Mouse (Mus musculus): ENCODE results near the gene Lancl3.
"Not testable (repeated sequence)": the region's sequence is repeated elsewhere in the genome, so short reads cannot be mapped to it uniquely, and the experiment has no call there.

Lancl3 gene

DNA sequence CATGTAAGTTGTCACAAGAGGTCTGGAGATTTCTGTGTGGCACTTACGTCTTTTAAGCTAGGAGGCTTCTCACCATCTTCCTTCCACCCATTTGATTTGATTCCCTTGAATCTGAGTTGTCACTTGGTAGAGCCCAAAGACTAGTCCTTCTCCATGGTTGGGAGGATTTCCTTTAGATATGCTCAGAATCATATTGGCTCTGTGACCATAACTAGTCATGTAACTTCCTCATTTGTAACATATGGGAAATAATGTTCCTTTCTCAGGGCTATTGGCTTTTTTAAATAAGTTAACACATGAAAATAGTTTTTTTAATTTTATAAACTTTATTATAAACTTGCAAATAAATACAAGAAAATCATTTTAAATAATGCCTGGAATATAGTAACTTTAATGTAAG is 59.6 kb downstream of the Lancl3 start:
- no peak for DNase-seq (ENCODE audit: low spot score)

DNA sequence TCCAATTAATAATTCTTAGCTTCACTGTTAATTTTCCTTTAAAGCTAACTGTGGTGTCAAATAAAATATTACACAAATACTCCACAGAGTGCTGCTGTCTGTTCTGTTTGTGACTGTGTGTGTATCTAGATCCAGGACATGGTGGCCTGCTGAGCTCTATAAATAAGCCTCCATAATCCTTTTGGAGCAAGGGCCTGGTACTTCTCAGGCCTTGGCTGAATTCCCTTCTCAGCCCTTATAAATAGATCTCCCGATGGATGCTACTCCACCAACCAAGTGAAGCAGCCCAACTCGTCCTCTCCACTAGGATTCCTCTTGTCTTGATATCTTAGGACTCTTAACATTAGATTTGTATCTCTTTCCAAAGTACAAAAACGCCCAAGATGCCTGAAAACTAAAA is 71.4 kb downstream of the Lancl3 start:
- no peak for DNase-seq (ENCODE audit: low spot score)

DNA sequence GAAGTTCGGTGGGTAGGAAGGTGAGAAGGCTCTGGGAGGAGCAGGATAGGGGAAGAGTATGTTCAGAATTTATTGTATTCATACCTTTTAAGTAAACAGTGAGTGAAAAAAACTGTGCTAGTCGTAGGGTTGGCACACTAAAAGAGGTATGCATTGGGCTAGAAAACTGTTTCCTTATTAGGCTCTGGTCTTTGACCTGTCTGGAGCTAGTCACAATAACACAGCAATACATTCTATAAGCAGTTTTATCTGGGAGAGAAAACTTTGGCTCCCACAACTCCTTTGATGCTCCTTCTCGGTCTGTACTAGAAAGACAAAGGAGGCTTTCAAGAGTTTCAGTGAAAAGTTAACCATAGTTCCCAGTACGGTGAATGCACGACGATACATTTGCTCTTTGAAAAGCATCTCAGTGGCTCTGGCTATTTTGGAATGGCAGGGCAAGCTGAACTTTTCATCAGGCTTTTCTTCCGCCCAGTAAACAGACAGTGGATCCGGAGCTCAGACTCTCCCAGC is 72.3 kb downstream of the Lancl3 start:
- no peak for DNase-seq (ENCODE audit: low spot score)

DNA sequence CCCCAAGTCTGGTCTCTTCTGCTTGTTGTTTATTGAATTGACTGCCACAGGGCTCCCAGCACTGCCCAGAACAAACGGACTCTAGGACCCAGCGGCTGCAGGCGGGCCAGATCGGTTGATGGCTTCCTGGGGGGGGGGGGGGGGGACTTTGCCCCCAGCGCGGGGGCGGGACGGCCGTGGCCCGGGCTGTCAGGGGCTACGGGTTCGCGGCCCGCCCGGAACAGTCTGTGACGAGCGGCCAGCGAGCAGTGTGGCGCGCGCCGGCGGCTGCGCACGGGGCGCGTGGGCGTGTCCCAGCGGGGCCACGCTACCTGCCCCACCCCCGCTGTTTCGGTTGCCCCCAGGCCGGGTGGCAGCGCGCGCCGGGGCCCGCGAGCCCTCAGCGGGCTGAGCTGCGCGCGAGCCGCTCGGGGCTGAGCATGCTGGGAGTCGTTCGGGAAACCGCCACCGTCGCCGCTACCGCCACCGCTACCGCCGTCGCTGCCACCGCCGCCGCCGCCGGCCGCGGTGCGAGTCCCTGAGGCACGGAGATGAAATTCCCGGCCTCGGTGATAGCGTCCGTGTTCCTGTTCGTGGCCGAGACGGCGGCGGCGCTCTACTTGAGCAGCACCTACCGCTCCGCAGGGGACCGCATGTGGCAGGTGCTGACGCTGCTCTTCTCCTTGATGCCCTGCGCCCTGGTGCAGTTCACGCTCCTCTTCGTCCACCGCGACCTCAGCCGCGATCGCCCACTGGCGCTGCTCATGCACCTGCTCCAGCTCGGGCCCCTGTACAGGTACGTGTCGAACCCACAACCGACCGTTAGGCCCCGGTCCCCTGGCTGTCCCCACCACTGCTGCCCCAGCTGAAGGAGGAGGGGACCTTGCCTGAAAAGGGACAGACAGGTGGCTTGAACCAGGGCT is 73.0 kb downstream of the Lancl3 start, which contains the start of gene Xk:
Gene Xk (plus strand): TSS at position 297 of the 902 bp plus-strand sequence.
- peak; percentile 72 for DNase-seq (ENCODE audit: low spot score)

DNA sequence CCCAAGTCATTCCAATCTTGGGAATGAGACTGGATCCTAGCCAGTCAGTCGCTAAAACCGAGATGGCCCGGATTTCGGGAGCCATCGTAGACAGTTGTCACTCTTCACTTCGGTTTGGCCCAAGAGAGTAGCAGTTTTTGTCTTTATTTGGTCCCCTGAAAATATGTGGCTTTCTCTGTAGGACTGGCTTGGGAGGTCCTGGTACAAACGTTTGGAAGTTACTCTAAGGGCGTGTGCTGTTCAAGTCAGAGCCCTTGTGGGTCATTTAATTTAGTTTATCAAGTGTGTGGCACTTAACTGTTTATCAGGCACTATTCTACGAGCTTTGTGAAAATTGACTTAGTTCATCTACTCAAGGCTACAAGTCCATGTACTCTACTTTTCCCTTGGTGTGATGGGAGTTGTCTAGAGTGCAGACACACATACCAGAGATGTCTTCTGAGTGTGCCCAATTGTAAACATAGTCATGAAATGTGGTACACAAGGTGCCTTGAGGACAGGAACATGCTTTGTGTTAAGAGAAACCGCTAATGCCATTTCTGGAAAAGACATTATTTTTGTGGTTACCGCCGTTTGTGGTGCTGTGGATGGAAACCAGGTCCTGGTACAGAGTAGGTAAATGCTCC is 73.8 kb downstream of the Lancl3 start:
- DNase-seq (ENCODE audit: low spot score): no peak

DNA sequence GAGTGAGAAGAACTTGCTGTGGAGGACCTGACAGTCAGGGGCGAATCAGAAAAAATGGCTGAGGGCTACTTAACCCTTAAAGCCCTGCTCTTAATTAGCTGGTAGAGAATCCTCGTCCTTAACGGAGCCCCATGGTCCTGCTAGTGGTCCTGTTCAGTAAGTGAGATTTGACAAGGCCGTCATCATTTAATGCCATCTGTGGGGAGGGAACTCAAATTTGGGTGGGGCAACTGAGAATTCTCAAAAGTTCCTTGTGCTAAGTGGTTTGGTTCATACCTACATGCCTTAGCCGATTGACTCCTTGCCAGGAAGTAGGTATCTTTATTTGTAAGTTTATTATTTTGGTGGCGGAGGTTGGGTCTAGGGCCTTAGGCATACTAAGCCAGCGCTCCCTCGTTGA is 74.6 kb downstream of the Lancl3 start:
- no peak for DNase-seq (ENCODE audit: low spot score)

DNA sequence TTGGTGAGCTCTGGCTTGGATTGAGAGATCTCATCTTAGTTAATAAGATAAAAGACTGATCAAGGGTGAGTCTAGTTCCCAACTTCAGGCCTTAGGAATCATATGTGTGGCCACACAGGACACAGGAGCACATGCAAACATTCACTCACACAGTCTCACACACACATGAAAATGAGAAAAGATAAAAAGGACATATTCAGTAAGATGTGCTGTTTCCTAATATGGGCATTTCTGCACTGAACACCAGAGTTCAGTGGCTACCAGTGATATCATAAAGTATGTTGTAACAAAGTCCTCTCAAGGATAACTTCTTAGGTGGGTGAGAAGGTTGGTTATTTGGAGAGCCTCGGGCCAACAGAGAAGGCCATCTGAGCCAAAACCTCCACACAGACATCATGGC is 83.8 kb downstream of the Lancl3 start, which contains the start of gene H2al1m:
Gene H2al1m (plus strand): TSS at position 301 of the 400 bp plus-strand sequence.
- DNase-seq (ENCODE audit: low spot score): not testable (repeated sequence)

DNA sequence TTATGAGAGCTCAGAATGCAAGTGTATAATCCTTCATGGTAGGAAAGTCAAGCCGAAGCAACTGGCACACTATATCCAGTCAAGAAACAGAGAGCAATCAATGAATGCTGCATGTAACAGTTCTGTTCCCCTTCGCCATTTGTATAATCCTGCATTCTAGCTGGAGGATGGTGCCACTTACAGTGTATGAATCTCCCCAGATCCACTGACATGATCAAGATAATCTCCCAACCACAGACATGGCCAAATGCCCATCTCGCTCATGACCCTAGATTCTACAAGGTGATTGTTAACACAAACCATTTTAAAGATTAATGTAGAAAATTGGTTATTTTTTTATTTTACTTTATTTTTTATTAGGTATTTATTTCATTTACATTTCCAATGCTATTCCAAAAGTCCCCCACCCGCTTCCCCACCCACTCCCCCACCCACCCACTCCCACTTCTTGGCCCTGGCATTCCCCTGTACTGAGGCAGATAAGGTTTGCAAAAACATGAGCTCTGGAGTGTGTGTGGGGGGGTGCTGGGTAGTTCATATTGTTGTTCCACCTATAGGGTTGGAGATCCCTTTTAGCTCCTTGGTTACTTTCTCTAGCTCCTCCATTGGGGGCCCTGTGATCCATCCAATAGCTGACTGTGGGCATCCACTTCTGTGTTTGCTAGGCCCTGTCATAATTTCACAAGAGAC is 93.6 kb downstream of the Lancl3 start:
- DNase-seq (ENCODE audit: low spot score): not testable (repeated sequence)

DNA sequence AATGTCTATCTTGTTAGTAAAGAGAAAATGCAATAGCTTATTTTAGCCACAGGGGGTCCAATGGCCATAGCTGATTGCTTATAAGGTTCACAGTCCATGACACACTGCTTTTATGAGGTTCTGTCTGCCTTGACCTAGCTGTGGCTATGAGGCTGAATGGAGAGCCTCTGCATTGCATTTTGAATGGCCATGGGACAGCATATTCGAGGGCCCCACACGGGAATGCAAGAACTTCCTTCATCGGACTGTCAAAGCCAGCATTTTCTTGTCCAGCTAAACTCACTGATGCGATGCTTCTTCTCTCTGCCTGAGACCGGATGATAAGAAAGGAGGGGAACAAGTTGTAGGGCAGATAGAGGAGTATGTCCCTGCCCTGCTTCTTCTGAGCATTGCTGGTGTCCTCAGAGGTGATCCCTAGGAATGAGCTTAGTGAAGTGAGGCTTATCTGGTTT is 98.7 kb downstream of the Lancl3 start:
- no peak for DNase-seq (ENCODE audit: low spot score)

DNA sequence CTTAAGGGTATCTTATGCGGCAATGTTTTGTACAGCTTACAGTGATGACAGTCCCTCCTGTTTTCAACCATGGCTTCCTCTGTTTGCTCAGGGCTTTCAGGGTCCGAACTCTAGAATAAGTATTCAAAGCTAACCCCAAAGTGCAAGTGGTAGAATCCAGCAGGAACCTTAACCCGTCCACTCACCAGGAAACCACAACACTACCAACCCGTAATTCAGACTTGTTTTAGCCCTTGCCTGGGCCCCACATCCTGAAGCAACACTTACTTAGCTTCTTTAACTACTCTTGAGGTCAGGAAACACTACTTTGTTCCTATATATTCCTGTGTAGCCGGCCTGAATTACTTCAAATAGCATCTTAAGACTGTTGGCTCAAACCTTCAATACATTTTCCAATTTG is 103.1 kb downstream of the Lancl3 start:
- no peak for DNase-seq (ENCODE audit: low spot score)

DNA sequence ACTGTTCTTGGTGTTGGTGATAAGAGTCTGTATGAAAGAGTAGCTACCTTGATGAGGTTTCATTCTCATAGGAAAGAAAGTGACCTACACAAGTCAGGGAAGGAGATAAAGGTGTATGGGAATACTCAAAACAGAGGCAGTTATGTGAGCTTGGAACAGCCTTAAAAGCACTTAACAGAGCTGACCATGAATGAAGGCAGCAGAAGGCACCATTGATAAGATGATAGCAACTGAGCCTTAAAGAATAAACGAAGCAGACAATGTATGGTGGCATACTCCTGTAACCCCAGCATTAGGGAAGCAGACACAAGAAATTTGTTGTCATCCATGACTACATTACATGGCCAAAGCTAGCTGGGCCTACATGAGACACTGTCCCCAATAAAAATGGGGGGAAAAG is 103.8 kb downstream of the Lancl3 start:
- no peak for DNase-seq (ENCODE audit: low spot score)

DNA sequence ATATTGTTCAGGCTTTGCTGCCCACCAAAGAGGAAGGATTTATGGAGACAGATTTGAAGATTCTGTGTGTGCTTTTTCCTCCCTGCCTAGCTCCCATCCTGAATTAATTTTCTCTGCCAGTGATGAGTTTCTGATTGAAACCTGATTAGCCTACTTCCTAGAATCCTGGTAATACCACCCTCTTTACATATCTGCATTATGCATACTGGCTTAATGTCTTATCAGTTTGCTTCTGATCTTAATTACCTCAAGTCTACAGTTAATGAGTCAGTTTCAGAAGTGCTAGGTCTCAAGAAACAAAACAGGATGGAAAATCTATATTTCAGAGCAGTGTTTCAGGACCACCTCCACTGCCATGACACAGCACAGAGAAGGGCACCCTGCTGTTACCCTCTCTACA is 116.8 kb downstream of the Lancl3 start:
- not testable (repeated sequence) for DNase-seq (ENCODE audit: low spot score)

Measured in embryo, embryonic 10.5 days (tissue).